Mouse (Mus musculus) limb, embryonic 10.5 days (tissue): Measurements from ENCODE around the gene Entpd2. TPM values are rescaled to one million over a fixed set of nuclear protein-coding genes. Genes with fewer than 3 reads are reported as not detected.

Experiments
- DNase-seq: peaks from one replicate; pipeline ENCODE4 v3.0.0-alpha.2; 2017; ENCODE audit warnings: low spot score
- H3K27ac ChIP-seq: fragments of 300-500 bp; sonication (generic); 2 replicates; pipeline ENCODE4 v1.5.1; 2016; ENCODE audit warnings: mild to moderate bottlenecking
- H3K27me3 ChIP-seq: fragments of 300-500 bp; sonication (generic); 2 replicates; pipeline ENCODE4 v1.6.1; 2016; ENCODE audit warnings: low read depth, mild to moderate bottlenecking; ENCODE audit not compliant: poor library complexity, severe bottlenecking
- H3K36me3 ChIP-seq: fragments of 300-500 bp; sonication (generic); 2 replicates; pipeline ENCODE4 v1.6.1; 2016; ENCODE audit warnings: mild to moderate bottlenecking, moderate library complexity
- H3K4me1 ChIP-seq: fragments of 300-500 bp; sonication (generic); 2 replicates; pipeline ENCODE4 v1.6.1; 2016
- H3K4me3 ChIP-seq: fragments of 300-500 bp; sonication (generic); 2 replicates; pipeline ENCODE4 v1.5.1; 2016; ENCODE audit warnings: mild to moderate bottlenecking, moderate library complexity
- H3K9me3 ChIP-seq: fragments of 300-500 bp; sonication (generic); replicated peaks from 2 replicates; pipeline ENCODE4 v1.6.1; 2016; ENCODE audit warnings: mild to moderate bottlenecking
- WGBS: fragments of 180-500 bp; shearing (Covaris S2); methylation state at CpG from one replicate; pipeline ENCODE4 v1.1.7; 2016; 5-methylcytosine and 5-hydroxymethylcytosine counted together
- polyA plus RNA-seq: library from polyadenylated mRNA; unstranded; fragments of >200 nt; fragmentation: Nextera tagmentation; extraction: Ambion mirVana; gene quantifications from 2 replicates; pipeline ENCODE4 v1.2.1, GENCODE M21; 2016

Gene Entpd2
- polyA plus RNA-seq, 1 experiment from 2014 or later: not detected

DNA sequence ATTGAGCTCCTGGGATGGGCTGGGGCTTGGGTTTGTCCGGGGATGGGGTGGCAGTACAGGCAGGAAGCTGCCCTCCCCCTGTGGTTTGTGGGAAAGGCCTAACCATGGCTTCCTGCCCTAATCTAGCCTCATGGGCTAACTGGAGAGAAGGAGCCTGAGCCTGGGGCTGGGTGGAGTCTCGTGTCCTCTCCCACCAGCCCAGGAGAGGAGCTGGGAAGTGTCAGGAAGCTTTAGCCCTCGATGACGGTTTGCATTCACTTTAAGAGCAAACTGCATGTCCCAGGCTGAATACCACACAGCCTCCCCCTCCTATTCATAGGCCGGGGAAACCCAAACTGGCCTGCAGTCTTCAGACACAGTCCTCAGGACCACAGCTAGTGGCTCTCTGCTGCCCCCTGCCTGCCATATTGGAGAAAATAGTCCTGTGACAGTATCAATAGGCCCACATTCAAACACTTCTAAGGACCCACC lies 31.1 kb downstream of the Entpd2 start:
- 37% methylated on average over 5 of the region's 5 CpGs for WGBS
- Histone ChIP-seq H3K4me3 (no peak overlapping the region), H3K4me1 (peaks cover 15% of the 10 kb centered on the region), H3K9me3 (no peaks in the 10 kb centered on the region), H3K27ac (no peak overlapping the region), H3K36me3 (no peaks in the 10 kb centered on the region), H3K27me3 (peaks cover 82% of the 10 kb centered on the region)
- DNase-seq: peak; percentile 82

DNA sequence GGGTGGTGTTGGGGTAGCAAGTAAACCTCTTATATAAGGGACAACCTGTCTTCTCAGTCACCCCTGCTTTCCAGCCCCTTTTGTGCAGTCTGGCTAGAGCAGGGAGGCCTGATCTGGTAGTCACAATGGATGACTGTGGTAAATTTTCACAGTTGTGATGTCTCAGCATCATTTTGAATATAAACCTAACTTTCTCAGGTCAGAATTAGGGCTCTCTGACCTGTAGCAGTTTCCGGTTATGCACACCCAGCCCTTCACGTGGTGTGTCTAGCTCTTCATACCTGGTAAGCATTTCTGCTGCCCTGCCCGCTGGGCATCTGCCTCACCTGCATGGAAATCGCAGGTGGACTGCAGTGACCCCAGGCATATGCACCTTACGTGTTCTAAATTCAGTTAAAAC lies 31.6 kb downstream of the Entpd2 start:
- peaks cover 20% of the 10 kb centered on the region for H3K4me1 ChIP-seq
- WGBS: 88% methylated on average over 5 of the region's 5 CpGs
- no peak for DNase-seq
- H3K36me3 ChIP-seq: no peaks in the 10 kb centered on the region
- H3K4me3 ChIP-seq: no peak overlapping the region
- no peak overlapping the region for H3K27ac ChIP-seq
- H3K9me3 ChIP-seq: no peaks in the 10 kb centered on the region
- peaks cover 79% of the 10 kb centered on the region for H3K27me3 ChIP-seq

DNA sequence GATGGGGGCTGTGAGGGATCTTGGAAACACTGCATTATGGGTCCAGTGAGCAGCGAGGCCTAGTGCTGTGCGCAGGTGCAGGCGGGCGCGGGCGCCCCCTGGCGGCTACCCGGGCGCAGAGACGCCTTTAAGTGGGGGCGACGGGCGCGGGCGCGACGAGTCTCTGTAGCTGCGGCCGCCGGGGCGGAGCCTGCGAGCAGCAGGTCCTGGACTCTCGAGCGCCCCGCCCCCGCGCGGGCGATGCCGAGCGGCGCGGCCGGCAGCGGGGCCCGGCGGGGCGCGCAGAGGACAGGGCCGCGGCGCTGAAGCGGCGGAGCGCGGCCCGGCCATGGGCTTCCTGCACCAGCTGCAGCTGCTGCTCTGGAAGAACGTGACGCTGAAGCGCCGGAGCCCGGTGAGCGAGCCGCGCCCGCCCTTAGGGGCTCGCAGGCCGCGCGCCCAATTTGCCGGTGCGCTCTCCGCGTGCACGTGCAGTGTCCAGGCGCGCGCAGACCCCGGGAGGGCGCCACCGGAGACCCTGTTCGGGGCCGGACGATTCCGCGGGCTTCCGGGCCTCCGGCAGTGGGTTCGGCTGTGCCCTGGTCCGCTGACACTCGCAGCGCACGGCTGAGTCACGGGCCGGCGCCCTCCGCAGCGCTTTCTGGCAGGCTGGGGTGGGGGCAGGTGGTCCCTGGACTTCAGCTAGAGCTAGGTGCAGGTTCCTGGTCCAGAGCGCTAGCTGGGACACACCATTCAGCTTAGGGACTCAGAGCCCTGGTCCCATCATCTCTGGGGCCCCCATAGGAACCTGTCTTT lies 33.0 kb downstream of the Entpd2 start, which contains the start of gene Abca2:
Abca2 (plus strand) TSS at position 262 of the 795 bp plus-strand sequence.
- under 1% methylated on average over 89 of the region's 89 CpGs for WGBS
- Histone ChIP-seq H3K27me3 (peaks cover 70% of the 10 kb centered on the region), H3K4me1 (peaks cover 31% of the 10 kb centered on the region), H3K9me3 (no peaks in the 10 kb centered on the region), H3K27ac (peak within 1 kb of the TSS; percentile 83), H3K4me3 (peak within 1 kb of the TSS; percentile 77), H3K36me3 (no peaks in the 10 kb centered on the region)
- peak; percentile 97 for DNase-seq

DNA sequence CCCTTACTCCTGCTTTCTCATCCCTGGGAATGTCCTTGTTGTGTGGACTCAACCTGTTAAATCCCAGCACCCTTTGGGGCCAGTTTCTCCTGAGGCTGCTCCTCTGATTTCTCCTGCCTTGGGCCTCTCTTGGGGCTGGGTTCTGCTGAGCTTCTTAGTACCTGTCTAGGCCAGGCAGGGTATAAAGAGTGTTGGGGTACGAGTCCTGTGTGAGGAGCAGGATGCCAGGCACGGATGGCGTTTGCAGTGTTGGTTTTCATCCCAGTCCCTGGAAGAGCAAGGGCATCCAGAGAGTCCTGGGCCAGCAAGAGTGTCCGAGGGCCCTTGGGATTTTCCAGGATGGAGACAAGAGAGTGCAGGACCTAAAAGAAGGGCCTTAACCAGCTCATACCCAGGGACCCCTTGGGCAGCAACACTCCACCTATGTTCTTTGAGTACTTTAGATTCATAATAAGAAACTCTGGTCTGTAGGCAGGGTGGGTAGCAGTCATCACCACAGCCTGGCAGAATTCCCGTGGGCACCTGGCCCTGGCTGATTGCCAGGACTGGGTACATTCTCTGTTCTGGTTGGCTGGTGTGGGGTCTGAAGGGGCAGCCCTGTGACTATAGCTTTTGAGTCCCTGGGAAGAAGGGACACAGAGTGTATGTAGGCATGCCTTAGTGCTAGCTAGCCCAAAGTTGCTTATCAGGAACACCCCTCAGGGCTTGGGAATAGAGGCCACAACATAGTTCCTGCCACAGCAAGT lies 33.9 kb downstream of the Entpd2 start:
- no peak overlapping the region for H3K27ac ChIP-seq
- peak overlapping the region; percentile 77 for H3K4me3 ChIP-seq
- no peaks in the 10 kb centered on the region for H3K36me3 ChIP-seq
- H3K9me3 ChIP-seq: no peaks in the 10 kb centered on the region
- no peak for DNase-seq
- peaks cover 66% of the 10 kb centered on the region for H3K27me3 ChIP-seq
- peaks cover 31% of the 10 kb centered on the region for H3K4me1 ChIP-seq
- WGBS: 82% methylated on average over 5 of the region's 5 CpGs

DNA sequence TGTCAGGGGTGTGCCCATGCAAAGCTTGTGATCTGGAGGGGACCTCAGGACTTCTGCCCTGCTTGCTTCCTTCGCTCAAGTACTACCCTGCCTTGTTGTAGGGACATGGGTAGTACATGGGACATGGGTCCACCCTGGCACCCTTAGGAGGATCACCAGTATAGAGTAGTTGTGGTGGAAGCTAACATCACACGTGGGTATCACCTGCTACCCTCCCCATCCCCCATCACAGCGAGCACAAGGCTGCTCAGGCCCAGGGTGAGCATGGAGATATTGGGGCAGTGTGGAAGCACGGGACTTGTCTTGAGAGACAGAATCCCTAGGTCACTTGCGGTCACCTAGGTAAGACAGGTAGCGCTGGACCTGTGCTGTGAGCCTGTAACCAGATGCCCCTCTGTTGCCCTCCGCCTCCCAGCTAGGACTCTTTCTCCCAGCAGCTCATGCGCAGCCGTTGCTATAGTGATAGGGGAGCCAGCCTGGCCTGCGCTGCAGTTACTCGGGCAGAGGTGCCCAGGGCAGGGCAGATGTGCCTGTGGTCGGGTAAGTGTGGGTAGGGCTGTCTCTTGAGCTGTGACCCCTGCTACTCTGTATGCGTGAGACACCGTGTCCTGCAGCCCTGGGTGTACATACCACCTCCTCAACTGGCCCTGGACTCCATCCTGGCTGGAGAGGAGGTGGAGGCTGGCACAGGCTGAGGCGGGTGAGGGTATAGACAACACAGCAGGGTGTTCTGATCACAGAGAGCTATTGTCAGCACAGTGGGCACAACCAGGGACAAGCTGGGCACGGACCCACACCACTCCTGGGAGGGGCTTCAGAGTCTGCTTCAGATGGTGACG lies 34.9 kb downstream of the Entpd2 start:
- H3K9me3 ChIP-seq: no peaks in the 10 kb centered on the region
- no peak for DNase-seq
- peaks cover 31% of the 10 kb centered on the region for H3K4me1 ChIP-seq
- H3K27me3 ChIP-seq: peaks cover 60% of the 10 kb centered on the region
- no peak overlapping the region for H3K27ac ChIP-seq
- 72% methylated on average over 17 of the region's 17 CpGs for WGBS
- H3K36me3 ChIP-seq: no peaks in the 10 kb centered on the region
- no peak overlapping the region for H3K4me3 ChIP-seq

DNA sequence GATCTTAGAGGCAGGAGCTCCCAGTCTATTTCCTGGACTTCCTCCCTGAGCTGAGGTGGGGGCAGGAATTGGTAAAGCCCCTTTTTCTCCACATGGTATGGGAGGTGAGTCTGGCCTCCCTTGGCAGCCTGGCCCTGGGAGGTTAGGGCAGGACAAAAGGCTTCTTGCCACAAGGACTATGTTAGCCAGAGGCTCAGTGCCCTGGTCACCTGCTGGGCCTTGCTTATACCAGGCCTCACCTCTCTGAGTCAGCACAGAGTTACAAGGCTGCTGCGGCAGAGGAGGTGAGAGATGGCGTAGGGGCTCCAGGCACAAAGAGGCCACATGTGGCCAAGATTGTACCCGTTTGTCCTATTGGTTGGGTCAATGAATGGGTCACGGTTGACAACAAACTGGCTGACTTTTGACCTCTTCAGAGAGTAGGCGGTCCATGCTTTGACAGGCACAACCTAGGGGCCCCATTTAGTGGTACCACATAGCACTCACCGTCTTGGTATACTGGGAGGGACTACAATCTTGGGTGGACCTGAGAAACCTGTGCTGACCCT lies 35.7 kb downstream of the Entpd2 start:
- Histone ChIP-seq H3K9me3 (no peaks in the 10 kb centered on the region), H3K36me3 (no peaks in the 10 kb centered on the region), H3K27me3 (peaks cover 52% of the 10 kb centered on the region), H3K4me3 (no peak overlapping the region), H3K27ac (no peak overlapping the region), H3K4me1 (peaks cover 31% of the 10 kb centered on the region)
- 50% methylated on average over 6 of the region's 6 CpGs for WGBS
- no peak for DNase-seq

DNA sequence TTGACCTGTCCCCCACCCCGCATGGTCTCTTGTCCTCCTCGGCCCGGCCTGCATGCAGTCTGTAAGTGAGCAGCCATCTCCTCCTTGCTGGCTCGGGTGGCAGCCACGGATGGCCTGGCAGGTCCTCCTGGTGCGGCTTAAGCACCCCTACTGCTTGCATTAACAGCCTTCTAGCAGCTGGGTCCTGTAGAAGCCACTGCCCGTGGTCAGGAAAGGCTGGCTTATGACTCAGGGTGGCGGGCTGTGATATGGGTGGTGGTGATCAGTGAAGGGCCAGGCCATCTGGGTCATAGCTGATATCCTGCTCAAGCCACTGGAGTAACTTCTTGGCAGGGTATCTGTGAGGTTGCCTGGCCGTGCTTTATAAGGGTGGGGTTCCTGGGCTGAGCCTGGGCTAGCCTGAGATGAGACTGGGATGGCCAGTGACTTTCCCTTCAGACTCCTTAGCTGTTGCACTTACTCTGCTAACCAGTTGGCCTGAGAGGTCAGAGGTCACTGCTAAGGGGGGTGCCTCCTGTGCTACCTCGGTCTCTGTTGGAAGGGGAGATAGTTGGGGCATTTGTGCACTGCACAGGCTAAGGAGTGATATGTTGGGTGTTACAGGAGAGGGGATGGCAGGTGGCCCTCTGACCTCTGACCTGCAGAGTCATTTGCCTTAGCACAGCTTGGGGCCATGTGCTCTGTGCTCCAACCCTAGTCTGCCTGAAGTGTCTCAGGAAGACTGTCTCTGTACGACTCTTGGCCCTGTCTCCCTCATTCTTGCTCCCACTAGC lies 36.8 kb downstream of the Entpd2 start:
- Histone ChIP-seq H3K4me3 (no peak overlapping the region), H3K27ac (no peak overlapping the region), H3K27me3 (peaks cover 46% of the 10 kb centered on the region), H3K4me1 (peaks cover 31% of the 10 kb centered on the region), H3K9me3 (no peaks in the 10 kb centered on the region), H3K36me3 (no peaks in the 10 kb centered on the region)
- DNase-seq: no peak
- 63% methylated on average over 11 of the region's 11 CpGs for WGBS

DNA sequence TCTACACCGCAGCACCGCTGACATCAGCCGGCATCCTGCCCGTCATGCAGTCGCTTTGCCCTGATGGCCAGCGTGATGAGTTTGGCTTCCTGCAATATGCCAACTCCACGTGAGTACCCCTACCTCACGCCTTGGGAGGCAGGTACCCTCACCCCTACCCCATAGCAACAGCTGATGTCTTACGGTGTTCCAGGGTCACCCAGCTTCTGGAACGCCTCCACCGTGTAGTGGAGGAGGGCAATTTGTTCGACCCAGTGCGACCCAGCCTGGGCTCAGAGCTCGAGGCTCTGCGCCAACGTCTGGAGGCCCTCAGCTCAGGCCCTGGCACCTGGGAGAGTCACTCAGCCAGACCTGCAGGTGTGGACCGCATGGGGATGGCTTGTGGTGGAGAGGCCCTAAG lies 37.4 kb downstream of the Entpd2 start:
- no peaks in the 10 kb centered on the region for H3K36me3 ChIP-seq
- no peak overlapping the region for H3K27ac ChIP-seq
- DNase-seq: no peak
- peaks cover 46% of the 10 kb centered on the region for H3K27me3 ChIP-seq
- no peaks in the 10 kb centered on the region for H3K9me3 ChIP-seq
- 75% methylated on average over 17 of the region's 17 CpGs for WGBS
- H3K4me1 ChIP-seq: peaks cover 31% of the 10 kb centered on the region
- H3K4me3 ChIP-seq: no peak overlapping the region

DNA sequence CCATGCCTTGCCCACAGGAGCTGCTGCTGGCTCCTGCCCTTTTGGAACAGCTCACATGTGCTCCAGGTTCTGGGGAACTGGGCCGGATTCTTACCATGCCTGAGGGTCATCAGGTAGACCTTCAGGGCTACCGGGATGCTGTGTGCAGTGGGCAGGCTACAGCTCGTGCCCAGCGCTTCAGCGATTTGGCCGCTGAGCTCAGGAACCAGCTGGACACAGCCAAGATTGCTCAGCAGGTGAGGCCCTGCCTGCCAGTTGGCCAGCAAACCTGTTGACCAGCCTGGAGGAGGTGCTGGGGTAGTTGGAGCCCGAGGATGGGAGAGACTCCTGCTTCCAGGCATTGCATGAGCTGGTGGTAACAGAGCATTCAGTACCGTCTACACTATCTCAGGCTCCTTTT lies 38.6 kb downstream of the Entpd2 start:
- Histone ChIP-seq H3K36me3 (no peaks in the 10 kb centered on the region), H3K4me3 (no peak overlapping the region), H3K27ac (no peak overlapping the region), H3K27me3 (peaks cover 41% of the 10 kb centered on the region), H3K4me1 (peaks cover 19% of the 10 kb centered on the region), H3K9me3 (no peaks in the 10 kb centered on the region)
- WGBS: 86% methylated on average over 8 of the region's 8 CpGs
- no peak for DNase-seq

DNA sequence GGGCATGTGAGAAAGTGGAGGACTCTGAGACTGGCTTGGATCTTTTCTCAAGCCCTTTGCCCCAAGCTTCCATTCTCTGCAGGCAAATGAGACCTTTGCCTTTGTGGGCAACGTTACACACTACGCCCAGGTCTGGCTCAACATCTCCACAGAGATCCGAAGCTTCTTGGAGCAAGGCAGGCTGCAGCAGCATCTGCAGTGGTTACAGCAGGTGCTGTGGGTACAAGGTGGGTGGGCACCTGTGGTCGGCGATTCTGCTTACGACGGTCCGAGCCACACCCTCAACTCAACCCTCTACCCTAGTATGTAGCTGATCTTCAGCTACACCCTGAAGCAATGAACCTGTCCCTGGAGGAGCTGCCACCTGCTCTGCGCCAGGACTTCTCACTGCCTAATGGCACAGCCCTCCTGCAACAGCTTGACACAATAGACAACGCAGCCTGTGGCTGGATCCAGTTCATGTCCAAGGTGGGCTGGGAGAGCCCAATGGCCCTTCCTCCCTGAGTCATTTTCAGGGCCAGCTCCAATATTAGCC lies 40.7 kb downstream of the Entpd2 start:
- H3K9me3 ChIP-seq: no peaks in the 10 kb centered on the region
- DNase-seq: no peak
- WGBS: 93% methylated on average over 10 of the region's 10 CpGs
- H3K4me3 ChIP-seq: no peak overlapping the region
- H3K36me3 ChIP-seq: 0 out of 2 replicates have a peak, but pooled peaks cover 2% of the 10 kb centered on the region
- no peak overlapping the region for H3K27ac ChIP-seq
- peaks cover 20% of the 10 kb centered on the region; the same call in 1 of the 2 replicates for H3K27me3 ChIP-seq
- H3K4me1 ChIP-seq: peaks cover 17% of the 10 kb centered on the region

DNA sequence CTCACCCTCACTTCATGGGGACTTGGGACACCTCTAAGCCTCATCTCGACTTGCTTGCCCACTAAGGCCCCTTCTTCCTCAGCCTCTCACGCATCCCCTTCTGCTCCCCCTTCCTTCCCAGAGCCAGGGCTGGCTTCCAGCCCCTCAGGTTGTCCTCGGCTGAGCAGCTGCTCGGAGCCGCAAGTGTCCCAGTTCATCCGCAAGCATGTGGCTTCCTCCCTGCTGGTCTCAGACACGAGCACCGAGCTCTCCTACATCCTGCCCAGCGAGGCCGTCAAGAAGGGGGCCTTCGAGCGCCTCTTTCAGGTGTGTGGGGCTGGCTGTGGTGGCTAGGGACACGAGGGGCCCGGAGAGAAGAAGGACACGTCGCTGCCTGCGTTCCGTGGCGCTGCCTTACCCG lies 45.4 kb downstream of the Entpd2 start:
- Histone ChIP-seq H3K36me3 (peaks cover 7% of the 10 kb centered on the region; the same call in 1 of the 2 replicates), H3K4me3 (no peak overlapping the region), H3K27ac (0 out of 2 replicates have a peak overlapping the region, but pooled peaks have one; percentile 10), H3K27me3 (no peaks in the 10 kb centered on the region), H3K9me3 (no peaks in the 10 kb centered on the region), H3K4me1 (no peaks in the 10 kb centered on the region)
- DNase-seq: no peak
- WGBS: 89% methylated on average over 20 of the region's 20 CpGs
